Mouse (Mus musculus) right cerebral cortex, postnatal 10 days (tissue): ENCODE results near the gene Taf8.

ENCODE experiments used
- DNase-seq, 2 experiments: peaks; one replicate each; pipeline ENCODE4 v3.0.0; 2021; ENCODE audit warnings: low spot score in 2 of 2

Taf8 gene

DNA sequence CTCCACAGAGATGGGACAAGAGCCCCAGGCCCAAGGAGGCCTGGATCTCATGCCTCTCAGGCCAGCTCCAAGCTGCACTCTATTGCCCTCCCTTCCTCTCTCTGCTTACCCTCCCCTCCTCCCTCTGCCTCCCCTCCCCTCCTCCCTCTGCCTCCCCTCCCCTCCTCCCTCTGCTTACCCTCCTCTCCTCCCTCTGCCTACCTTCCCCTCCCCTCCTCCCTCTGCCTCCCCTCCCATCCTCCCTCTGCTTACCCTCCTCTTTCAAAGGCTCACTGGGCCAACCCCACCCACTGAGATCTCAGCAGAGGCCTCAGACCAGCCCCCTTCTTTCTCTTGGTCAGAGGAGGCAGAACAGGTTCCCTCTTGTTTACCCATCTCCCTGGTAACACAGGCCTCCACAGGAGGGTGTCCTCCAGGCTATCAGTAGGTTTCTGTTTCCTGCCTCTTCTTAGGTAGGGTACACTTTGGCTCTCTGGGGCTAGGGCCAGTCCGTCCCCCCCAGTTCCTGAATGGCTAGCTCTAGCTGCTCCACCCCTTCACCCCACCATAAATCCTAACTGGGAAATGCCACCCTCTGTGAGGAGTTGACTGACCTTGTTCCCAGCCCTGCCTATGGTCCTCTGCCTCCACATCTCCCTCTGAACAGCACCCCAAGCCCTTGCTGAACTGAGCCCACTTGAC lies 17.7 kb downstream of the Taf8 start:
- DNase-seq, result no peak

DNA sequence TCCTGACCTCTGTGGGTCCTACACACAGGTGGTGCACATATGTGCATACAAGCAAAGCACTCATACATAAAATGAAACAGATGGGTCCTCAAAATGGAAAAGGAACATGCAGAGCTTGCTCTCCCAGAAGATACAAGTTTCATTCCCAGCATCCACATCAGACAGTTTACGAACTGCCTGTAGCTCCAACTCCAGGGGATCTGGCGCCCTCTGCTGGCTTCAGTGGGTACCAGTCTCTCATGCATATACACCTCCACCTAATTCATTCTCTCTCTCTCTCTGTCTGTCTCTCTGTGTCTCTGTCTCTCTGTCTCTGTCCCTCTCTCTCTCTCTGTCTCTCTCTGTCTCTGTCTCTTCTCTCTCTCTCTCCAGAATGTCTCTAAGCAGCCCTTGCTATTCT lies 19.7 kb downstream of the Taf8 start:
- DNase-seq, result peak in 1 of 2 experiments; percentile 65

DNA sequence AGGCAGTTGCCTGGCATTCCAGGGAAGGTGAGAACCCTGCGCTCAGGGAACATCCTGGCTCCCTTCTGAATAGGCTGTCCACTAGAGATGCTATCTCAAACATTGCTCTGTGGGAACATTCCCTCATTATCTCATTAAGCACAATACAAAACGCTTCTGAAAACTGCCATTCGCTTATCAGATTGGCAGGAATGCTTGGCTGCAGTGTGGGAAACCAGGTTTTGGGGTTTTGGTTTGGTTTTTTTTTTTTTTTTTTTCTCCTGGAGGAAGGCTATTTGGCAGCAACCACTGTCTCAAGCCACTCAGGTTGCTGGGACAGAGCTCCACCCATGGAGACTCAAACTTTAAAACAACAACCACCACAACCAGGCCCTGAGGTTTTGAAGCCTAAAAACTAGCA lies 22.2 kb downstream of the Taf8 start:
- DNase-seq, result no peak

DNA sequence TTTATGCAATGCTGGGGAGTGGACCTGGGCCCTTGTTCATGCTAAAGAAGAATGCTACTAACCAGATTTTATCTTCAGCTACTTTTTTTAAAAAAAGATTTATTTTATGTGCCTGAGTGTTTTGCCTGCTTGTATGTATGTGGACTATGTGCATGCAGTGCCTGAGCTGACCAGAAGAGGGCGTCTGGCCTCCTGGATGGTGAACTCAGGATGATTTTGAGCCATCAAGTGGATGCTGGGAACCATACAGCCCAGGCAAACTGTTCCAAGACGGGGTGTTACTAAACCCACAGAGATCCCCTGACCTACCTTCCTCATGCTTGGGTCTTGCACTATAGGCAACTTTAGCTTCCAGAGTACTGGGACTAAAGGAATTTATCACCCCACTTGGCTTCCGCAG lies 26.4 kb downstream of the Taf8 start:
- DNase-seq, result no peak

DNA sequence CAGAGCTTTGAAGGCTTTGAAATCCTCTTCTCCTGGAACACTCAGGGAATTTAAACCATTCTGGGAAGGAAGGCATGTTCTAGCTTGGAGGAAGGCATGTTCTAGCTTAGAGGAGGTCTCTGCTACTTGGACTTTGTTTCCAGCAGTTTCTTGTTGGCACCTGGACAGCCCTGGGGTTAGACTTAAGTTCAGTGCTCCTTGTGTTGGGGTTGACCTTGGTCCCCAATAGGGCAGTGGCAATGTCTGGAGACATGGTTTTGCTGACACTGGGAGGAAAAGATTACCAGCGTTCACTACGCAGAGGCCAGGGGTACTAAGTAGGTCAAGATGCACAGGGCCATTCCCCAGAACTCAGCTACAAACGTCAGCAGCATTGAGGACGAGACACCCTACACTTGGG lies 26.9 kb downstream of the Taf8 start:
- DNase-seq, result no peak

DNA sequence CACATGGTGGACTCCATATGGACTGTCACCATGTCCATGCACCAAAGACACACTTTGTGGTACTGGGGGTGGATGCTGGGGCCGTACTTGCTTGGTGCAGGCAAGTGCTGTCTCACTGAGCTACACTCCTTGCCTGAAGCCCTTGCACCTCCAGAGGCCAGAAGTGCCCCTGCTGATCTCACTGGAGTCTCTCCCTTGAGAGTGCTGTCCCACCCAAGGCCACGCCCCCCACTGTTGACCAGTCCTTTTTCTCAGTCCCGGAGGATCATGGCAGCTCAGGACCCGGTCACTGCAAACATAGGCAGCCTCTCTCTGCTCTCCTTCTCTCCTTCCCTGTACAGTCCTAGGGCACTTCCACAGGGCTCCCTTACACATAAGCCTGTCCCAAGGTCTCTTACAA lies 27.8 kb downstream of the Taf8 start:
- no peak for DNase-seq

DNA sequence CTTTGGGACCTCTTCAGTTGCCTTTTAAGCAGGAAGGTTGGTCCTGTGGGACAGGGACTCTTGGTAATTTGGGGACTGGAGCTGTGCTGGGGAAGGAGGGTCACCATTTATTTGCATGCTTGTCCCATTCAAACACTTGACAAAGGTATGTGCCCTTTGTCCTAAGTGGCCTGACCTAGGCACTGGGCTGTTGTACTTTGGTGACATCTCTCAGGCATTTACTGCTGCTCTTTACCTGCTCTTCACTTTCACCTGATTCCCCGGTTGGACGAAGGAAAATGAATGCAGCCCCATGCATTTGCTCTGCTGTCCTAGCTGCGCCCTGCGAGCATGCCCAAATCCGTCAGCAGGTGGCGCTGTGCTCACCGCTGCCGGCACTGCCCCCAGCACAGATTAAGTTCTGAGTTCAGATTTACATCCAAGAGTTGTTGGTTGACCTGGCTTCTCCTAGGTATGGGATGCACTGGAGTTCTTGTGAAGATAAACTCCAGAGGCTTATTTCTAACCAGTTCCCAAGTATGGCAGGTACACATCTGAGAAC lies 28.6 kb downstream of the Taf8 start:
- no peak for DNase-seq

DNA sequence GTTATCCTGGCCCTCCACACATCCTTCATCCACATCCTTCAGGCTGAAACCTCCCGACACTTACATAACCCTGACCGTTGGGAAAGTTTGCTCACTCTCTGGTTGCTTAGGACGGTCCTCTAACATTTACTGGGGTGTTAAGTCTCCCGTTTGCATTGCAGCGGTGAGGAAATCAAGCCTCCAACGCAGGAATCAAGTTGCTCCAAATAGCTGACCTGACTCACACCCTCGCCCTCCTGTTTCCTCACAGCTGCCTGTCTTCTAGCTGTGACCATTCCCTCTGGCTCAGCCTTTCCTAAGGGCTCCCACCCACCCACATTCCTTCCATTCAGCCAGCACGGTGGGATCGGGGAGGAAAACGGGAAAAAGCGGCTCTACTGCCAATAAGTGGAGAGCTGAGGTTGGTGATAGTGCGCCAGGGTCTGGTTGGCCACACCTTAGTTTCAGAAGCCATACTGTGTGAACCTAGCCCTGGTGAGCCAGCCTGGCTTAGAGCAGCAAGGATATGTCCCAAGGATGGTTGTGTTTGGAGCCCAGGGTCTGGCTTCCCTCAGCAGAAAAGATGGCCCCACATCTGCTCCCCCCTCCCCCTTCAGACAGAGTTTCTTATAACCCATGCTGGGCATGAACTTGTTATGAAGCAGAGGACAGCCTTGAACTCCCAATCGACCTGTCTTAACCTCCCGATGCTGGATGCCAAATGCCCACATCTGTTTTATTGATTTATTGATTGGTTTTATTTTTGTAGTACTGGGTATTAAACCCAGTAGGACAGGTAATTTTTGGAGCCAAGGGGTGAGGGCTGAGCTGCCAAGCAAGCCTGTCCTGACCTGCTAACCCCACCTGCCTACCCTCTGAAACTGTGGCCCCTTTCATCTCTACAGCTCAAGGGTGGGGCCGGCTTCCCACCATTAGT lies 29.4 kb downstream of the Taf8 start:
- DNase-seq, result no peak

DNA sequence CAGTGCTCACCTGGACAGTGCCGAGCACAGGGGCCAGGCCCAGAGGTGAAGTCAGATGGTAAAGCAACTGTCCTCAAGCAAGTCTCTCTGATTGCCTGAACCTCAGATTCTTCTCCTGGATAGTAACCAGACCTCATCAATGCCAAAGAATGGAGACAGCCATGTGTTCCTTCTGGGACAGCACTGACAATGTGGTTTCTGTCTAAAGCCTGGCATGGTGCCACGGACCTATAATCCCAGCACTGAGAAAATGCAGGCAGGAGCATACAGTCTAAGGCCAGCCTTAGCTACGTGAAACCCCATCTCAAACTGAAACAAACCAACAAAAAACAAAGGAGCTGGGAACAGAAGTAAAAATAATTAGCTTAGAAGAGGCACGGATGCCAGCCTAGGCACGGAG lies 31.4 kb downstream of the Taf8 start:
- peak; percentile 42 to 50 for DNase-seq

DNA sequence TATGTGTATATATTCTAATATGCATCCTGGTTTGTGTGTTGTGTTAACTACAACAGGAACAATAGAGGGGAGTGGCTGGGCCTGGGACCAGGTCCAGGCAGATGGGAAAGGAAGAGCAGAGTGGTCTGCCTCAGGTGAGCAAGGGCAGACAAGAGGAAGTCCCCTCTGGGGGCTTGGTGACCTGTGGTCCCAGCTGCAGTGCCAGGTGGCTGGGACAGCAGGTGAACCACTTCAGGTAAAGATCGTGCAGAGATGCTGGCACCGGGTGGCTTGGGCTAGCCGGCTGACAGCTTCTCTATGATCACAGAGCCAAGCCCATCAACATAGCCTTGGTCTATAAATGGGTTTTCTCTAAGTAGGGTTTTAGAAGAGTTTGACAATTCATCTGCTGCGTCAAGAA lies 32.0 kb downstream of the Taf8 start:
- DNase-seq, result no peak

DNA sequence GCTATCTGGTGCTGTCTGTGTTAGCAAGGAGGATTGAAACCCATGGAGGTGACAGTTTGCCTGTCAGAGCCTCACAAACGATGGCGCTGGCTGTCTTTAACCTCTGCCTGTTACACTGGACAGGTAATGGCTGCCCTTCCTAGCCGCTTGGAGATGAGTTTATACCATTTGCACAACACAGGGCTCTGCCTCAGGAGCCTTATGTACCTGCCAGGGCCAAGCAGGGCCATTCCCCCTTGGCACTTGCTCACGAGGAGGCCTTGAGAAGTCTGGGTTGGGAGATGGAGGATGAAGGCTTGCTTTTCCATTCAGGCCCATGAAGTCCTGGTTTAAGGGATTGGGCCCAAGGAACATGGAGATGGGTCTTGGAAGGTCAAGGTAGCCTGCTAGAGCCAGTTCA lies 32.5 kb downstream of the Taf8 start:
- no peak for DNase-seq

DNA sequence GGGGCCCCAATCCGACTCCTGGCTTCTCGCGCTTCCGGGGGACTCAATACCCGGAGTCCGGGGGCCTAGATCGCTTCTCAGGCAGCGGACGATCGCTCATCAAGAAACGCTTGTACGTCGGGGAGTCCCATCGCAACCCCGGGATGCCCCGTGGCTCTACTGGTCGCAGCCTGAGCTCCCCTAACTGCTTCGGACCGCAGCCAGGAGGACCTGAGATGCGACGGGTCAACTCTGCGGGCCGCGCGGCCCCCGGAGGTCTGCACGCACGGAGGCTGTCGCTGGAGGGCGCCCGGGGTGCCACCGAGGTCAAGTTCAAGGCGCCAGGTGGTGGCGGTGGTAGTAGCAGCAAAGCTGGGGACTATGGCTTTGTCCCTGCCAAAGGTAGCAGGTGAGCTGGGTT lies 33.6 kb downstream of the Taf8 start:
- DNase-seq, result no peak

DNA sequence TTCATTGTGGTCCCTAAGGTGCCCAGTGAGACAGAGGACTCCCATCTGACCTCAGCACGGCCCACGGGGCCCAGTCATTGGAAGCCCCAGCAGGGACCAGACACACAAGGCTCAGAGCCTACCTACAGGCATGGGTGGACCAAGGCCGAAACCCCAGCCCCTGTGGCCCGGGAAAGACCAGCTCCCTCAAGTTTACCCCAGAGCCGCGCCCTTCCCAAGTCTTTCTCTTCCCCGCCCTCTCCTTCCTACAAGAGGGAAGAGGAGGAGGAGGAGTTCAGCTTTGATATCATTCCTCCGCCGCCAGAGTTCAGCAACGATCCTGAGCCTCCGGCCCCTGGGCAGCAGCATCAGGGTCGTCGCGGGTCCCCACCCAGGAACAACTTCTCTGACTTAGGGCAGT lies 34.0 kb downstream of the Taf8 start:
- no peak for DNase-seq

DNA sequence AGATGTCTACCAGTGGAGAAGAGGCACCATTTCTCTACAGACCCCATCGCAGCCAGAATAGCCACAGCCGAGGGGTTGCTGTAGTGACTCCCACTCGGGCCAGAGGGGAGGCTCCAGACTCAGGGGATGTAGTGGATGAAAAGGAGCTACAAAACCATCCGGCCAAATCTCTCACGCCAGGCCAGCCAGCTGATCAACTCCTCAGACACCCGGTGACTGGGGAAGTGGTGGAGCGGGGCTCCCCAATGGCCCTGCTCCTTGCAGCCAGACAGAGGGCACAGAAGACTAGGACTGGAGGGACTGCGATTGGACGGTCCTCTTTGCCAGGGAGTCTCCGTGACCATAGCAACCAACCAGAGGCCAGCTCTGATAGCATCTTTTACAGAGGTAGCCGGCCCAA lies 34.4 kb downstream of the Taf8 start:
- no peak for DNase-seq

DNA sequence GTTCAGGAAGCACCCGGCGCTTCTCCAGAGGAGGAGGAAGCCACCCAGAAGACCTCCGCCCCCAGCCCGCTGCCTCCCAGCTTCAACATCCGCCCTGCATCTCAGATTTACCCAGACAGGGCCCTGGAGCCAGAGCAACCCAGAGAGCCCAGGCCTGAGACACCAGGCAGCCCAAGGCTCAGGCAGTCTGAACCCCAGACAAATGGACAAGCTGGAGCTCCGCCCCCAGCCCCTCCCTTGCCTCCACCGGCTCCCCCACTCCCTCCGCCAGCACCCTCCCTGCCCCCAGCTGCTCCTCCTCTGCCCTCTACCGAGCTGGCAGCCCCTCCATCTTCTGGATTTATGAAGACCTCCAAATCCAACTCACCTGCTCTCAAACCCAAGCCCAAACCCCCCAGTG lies 35.8 kb downstream of the Taf8 start:
- DNase-seq, result no peak

DNA sequence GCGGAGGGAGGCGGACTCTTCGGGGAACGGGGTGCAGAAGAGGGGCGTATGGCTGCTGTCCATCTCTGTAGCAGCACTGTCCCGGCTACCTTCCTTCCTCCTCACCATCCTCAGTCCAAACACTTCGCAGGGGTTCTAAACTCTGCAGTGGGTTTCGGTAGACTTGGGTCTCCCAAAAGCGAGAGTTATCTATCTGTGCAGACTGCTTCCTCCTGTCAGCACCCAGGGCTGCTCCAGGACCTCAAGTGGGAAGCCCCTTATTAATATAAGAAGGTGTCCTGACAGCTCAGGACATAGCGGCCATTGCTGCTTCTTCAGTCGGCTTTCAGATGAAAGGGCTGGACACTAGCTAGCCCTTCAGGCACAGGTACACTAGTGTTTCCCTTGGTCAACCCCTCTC lies 37.1 kb downstream of the Taf8 start:
- DNase-seq, result no peak

DNA sequence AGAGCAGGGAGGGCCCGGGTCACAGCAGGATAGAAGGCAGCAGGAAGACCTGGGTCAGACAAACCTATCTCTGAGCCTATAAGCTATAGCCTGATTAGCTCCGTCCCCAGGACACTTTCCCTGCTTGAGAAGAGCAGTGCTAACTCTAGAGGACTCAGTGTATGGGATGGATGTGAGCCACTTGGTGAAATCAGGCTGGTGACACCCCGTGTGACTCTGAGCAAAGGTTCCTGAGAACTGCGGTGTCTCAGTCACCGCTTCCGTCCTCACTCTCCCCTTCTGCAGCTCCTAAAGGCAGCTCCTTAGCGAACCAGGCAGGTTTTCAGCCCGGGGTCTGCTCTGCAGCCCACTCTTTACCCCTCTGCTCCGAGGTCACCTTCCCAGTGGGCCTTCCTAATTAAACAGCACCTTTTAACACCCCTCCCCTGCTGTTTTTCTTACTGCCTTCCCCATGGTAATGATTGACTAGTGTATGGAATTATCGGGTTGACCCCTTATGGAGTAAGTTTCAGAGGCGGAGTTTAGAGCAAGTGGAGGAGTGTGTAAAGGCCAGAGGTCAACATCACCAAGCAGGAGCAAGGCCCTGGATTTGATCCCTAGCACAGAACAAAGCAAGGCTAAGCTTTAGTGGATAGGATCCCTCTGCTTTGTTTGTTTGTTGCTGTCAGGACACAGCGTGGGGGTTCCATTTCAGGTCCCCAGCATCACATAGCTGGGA lies 37.7 kb downstream of the Taf8 start:
- no peak for DNase-seq

DNA sequence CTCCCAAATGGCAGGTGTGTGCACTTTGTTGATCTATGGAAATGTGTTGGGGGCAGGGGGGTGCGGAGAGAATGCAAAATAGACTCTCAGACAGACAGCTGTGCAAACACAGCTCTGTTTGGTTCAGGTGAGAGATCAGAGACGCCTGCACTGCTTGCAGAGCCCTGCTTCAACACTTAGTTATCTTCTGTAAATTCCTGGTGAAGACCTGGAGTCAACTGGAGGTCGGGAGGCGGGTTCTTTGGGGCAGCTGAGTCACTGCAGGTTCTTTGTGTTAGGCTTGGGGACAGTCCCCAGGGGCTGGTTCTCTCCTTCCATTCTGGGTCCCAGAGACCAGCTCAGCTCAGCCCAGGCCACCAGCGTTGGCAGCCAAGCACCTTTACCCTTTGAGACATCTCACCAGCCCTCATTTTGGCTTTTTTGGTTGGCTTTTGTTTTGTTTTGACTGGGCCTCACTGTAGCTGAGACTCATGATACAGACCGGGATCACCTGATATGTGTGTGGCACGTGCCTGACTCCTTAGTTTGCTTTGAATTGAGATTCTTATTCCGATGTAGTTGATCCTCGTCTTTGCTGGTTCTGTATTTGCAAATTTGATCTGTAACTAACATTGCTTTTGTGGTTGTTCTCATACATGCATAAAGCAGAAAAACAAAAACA lies 39.2 kb downstream of the Taf8 start:
- DNase-seq, result no peak

DNA sequence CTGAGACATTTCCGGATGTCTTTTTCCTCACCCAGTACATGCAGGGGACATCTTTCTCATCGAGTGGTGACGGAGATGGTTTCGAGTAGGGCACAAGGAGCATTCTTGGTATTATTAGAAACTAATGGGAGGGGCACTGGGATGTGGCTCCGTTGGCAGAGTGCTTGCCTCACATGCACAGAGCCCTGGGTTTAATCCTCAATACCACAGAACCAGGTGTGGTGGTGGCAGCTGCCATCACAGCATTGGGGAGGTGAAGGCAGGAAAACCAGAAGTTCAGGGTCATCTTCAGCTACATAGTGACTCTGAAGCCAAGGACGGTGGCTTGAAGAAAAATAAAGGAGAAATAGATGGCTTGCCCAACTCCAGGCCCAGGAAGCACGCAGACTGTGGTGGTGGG lies 39.9 kb downstream of the Taf8 start:
- no peak for DNase-seq

DNA sequence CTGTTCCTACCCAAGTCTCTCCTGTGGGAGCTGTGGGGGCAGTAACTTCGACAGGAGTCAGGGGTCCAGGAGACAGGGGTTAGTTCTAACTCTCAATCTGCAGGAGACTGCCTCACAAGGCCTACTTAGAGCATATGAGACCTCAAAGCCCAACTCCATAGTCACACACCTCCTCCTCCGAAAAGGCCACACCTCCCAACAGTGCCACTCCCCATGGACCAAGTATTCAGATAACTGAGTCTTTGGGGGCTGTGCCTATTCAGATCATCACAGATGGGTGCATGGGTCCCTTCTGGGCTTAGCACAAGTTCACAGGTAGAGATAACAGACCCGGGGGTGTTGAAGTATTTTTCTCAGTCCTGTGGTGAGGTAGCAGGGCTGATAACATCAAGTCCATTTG lies 40.4 kb downstream of the Taf8 start:
- DNase-seq, result no peak

DNA sequence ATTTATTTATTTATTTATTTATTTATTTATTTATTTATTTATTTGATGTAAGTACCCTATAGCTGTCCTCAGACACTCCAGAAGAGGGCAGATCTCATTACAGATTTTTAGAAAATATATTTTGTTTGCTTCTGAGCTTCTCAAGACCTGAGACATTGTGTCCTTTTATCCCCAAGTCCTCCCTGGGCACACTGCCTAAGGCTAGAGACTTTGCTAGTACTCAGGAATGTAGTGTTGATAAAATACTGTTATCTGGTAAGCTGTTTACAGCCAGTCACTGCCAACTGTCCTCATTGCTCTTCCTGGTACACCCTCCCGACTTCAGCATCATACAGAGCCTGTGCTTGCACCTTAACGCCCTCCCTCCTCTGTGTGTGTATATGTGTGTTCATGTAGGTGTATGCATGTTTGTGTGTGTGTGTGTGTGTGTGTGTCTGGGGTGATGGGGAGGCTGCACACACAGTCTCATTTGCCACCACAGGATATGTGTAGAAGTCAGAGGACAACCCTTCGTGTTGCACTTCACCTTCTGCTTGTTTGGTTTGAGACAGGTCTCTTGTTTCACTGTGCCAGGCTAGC lies 42.7 kb downstream of the Taf8 start:
- DNase-seq, result no peak

DNA sequence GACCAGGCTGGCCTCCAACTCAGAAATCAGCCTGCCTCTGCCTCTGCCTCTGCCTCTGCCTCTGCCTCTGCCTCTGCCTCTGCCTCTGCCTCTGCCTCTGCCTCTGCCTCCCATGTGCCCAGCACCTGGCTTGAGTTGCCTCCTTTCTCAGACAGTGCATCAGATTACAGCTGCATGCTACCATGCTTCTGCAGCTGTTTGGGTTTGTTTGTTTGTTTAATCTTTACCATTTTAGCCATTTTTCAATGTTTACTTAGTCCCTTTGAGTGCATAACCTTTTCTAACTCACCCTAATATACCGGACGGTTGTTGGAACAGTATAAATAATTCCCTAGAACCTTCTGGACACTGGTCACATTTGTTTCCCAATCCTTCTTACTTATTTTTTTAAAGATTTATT lies 43.2 kb downstream of the Taf8 start:
- DNase-seq, result no peak
